Mouse (Mus musculus) kidney, adult 18-20 months (tissue): Measurements from ENCODE around the gene Cdc37l1.

Experiments
- DNase-seq: peaks from one replicate; pipeline ENCODE4 v3.0.0; 2021

Gene Cdc37l1

GRCm38 (mm10) chr19:29009046-29009445, 18.9 kb downstream of the Cdc37l1 start:
- DNase-seq, result no peak

DNA sequence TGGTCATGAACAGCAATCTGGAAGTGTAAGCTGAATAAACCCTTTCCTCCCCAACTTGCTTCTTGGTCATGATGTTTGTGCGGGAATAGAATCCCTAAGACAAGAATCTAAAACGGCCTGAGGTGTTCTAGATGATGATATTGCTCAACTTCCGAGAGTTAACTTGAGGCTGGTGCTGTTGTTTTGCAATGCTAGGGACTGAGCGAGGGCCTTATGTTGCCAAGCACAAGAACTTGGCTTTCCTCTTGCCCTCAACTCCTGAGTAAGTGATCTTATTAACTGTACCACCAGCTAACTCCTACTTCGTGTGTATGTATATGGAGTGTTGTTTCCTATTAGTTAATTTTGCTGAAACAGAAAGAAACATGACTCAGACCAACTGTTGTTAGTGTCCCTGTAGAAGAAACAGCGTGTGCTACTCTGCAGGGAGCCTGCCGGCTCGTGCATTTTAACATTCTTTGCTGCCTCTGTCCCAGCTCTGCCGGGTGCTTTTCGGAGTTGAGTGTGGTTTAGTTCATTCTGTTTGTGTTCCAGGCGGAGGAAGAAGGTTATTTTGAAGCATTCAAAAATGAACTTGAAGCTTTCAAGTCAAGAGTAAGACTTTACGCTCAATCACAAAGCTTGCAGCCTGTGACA, 21.3 kb downstream of the Cdc37l1 start:
- no peak for DNase-seq

GRCm38 (mm10) chr19:29014466-29015055, 24.4 kb downstream of the Cdc37l1 start:
- DNase-seq, result no peak

GRCm38 (mm10) chr19:29015410-29016203, 25.5 kb downstream of the Cdc37l1 start:
- no peak for DNase-seq

DNA sequence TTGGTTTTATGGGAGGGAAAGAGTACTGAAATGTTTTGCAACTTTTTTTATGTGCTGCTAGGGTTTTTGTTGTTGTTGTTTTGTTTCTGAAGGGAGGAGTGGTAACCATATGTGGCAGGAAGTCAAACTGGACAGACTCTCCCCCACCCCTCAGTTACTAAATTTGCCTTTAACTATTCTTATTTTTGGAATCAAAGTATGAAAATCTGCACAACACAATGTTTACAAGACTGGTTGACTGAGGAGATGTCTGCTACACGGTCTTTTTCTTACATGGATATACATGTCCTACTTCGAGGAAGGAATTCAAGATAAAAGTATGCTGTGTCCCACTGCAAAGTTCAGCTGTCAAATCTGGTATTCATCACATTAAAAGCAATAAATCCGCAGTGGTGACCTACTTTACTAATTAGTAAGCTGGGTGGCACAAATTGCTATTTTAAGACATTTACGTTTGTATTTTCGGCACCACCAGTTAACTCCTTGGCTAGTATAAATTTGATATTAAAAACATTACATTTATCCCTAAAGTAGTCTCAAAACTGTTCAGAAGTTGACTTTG, 26.1 kb downstream of the Cdc37l1 start:
- no peak for DNase-seq

GRCm38 (mm10) chr19:29016786-29017185, 26.6 kb downstream of the Cdc37l1 start:
- DNase-seq, result no peak

GRCm38 (mm10) chr19:29019647-29020046, 29.5 kb downstream of the Cdc37l1 start:
- no peak for DNase-seq

- DNase-seq, result no peak
Observed at GRCm38 (mm10) chr19:29021754-29022345, 31.7 kb downstream of the Cdc37l1 start.

- DNase-seq, result no peak
Observed at GRCm38 (mm10) chr19:29024391-29024947, 34.3 kb downstream of the Cdc37l1 start.

GRCm38 (mm10) chr19:29031788-29032187, 41.6 kb downstream of the Cdc37l1 start:
- DNase-seq, result no peak

DNA sequence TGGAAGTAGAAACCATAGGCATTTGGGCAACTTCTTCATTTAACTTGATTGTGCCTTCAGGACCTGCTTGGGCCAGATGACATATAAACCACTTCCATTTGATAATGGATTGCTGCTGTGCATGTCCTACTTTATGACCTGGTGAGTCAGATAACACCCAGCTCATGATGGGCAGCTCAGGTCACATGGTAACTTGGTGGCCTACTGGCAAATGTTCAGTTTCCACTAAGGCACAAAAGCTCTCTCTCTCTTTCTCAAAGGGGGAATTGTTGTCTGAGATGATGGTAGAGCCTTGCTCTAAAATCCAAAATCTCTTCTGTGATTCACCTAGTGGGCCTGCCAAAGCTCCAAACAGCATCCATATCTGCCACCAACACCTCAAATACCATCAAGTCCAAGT, 42.5 kb downstream of the Cdc37l1 start:
- DNase-seq, result no peak

DNA sequence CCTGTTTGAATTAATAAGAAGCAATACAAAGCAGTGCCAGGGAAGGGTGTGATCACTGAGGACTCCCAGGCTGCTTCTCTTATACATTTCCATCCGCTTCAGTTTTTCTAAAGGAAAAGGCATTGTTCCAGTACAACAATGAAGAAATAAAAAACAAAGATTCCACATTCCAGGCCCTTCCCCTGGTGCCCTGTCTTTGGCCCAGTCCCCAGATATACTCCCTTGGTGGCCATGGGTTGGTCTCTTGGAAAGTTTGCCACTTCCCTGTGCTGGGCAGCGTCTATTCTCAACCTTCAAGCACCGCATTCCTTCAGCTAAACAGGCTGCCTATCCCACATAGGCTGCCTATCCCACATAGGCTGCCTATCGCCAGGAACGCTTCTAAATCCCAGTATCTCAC, 46.9 kb downstream of the Cdc37l1 start:
- DNase-seq, result no peak

DNA sequence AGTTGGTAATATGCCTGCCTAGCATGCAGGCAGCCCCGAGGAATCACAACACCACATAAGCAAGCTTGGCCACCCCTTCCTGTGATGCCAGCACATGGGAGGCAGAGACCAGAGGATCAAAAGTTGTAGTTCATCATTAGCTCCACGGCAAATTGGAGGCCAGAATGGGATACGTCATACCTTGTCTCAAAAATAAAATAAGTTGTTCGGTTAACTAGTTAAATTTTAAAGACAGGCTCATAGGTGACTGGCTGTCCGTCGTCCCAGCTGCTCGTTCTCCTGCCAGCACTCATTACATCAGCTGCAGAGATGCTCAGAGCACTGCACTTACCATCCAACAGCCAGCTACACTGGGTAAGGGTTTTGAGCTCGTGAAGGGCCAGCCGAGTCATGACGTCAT, 47.4 kb downstream of the Cdc37l1 start:
- DNase-seq, result no peak

DNA sequence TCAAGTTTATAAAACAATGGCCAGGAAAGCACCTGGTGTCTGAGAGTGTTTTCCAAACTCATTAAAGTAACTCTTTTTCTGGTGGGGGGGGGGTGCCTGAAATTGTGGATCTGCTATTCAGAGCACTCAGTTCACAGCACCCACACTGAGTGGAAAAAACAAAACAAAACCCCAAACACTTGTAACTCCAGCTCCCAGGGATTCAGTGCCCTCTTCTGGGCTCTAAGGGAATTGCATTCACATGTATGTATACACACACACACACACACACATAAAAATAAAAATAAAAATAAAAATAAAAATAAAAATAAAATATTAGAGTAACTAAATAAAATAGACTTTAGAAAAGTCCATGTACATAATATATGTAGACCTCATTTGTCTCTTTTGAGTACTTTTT, 49.2 kb downstream of the Cdc37l1 start:
- DNase-seq, result no peak

DNA sequence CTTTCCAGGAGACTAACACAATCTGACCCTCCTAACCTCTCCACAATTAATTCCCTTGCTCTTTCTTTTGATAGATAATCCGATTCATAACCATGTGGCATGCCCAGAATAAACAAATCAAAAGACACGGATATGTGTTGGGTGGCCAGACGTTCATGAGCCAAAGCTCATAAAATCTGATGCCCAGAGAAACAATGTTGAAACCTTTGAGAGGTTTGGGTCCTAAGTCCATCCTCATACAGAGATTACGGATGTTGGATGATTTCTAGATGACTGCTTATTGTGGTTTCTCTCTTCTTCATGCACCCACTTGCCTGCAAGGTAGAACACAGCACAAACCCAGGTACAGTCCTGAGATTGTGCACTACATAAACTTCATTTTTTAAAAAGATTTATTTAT, 50.1 kb downstream of the Cdc37l1 start:
- DNase-seq, result no peak

DNA sequence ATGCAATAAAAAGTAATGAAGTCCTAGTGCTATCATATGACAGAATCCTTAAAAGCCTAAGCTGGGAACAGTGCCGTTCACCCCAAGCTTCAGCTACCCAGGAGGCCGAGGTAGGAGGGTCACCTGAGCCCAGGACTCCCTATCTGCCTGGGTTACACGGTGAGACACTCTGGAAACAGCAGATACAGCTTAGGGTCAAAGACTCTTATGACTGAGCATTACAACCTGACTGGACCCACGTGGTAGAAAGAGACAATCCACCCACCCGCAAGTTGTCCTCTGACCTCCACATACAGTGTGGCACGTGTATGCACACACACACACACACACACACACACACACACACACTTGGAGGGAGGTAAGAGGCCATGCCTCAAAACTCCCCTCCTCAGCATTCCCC, 52.0 kb downstream of the Cdc37l1 start:
- DNase-seq, result no peak

DNA sequence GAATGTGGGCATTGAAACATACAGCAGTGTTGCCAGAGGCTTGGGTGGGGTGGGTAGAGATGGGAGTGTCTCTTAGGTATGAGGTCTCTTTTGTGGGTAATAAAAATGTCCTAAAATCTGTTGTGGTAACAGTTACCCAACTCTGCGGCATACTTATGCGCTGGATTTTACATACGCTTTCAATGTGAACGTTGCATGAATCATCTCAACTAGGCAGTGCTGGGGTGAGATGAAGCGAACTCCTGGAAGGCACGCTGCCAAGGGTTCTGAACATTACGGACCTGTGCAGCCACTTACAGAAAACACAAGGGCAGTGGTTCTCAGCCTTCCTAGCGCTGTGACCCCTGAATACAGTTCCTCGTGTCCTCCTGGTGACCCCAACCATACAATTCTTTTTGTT, 52.5 kb downstream of the Cdc37l1 start:
- no peak for DNase-seq

DNA sequence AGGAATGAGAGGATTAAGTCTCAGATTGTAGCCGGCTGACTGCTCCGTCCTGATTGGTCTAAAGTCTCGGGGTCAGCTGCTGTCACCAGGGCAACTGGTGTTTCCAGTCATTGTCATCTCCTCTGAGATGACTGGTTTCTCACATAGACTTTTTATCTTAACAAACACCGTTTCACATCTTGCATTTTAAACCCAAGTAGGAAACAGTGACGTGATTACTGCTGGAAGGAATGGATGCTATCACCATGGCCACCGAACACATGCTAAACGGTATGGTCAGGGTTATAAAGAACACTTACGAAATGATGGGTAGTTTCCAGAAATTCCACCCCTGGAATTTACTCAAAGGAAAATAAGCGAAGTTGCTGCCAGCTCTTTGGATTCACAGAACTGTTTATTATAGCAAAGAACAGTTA, 54.2 kb downstream of the Cdc37l1 start:
- DNase-seq, result no peak

DNA sequence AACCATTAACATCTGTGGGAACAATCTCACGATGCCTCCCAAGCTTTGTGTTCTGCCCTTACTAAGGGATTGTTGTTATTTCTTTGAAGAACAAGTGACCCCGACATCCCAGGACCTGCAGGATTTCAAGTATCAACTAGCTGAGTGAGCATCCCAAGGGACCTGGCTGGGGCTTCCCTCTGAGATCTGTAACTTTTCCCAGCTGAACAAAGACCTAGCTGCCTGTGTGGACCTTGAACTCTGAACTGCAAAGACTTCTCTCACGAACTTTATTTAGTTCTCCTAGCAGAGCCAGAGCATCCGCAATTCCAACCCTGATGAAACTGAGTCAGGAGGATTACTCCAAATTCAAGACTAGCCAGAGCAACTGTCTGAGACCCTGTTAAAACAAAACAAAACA, 55.2 kb downstream of the Cdc37l1 start:
- no peak for DNase-seq

DNA sequence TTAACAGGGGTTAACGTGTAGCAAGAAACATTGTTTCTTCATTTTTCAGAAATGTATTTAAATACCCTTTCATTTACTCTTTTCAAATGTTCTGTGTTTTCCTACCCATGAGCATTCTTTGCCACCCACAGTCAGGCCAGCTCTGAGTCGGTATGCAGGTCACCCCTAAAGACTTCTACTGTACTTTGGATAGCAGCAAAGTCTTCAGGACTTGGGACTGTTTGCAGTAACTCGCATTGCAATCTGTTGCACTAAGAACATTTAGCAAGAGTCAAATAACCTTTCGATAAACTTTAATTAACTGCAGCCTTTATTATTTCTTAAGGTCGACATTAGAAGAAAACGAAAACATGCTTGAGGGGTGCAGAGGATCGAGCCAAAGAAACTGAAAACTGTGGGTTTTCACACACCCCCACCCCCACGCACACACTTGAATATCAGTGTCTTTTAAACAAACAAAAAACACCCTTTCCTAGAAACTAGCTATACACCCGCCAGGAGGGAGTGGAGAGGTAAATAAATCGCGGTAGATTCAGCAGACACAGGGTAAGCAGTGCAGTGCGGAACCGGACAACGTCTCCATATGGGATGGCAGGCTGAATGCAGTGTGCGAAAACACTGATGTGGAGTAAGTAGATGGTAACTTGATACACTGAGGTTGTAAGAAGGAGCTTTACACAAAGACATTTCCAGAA, 56.0 kb downstream of the Cdc37l1 start:
- DNase-seq, result no peak

DNA sequence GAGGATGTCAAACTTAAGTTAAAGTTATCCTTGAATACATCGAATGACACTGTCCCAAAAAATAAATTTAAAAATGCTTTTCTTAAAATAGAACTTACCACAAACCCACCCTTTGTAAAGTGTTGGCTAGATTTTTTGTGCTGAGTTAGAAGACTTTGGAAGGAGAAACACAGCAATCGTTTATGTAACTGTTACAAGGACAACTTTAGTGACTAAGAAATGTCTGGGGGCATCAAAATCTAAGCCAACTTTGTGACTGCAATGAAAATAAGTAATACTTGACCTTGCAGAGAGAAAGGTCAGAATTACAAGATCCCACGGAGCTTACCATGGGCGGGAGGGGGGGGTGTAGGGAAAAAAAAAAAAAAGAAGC, 56.8 kb downstream of the Cdc37l1 start:
- no peak for DNase-seq

GRCm38 (mm10) chr19:29047334-29048170, 57.4 kb downstream of the Cdc37l1 start, which contains the start of gene Ak3:
Gene Ak3, minus strand, starts transcription at chr19:29047961.
- DNase-seq, result peak; percentile 87
